Mouse (Mus musculus): ENCODE measurements around the gene Dnm1l. TPM values are rescaled to one million over a fixed set of nuclear protein-coding genes. Genes with fewer than 3 reads are reported as not detected.
"Not testable (repeated sequence)": the region's sequence is repeated elsewhere in the genome, so short reads cannot be mapped to it uniquely, and the experiment has no call there.

Dnm1l gene
- polyA plus RNA-seq (2014; fragmentation: Nextera tagmentation; extraction: Ambion mirVana) = 75.9 and 86.7 TPM in 2 replicates

- ATAC-seq (peak; percentile 99), DNase-seq (ENCODE audit: low spot score) (peak; percentile 96)
- WGBS = under 1% methylated on average over 55 of the region's 55 CpGs
- H3K4me2 ChIP-seq (ENCODE audit: low read length) = peak within 1 kb of the TSS; percentile 63
- no peaks in the 10 kb centered on the region for H3K36me3 ChIP-seq (ENCODE audit: control insufficient read depth, insufficient read depth, low read length)
- H3K9me3 ChIP-seq (replicated peaks; ENCODE audit: control insufficient read depth, low read length) = peaks cover 1% of the 10 kb centered on the region; the same call in 1 of the 2 replicates
- H3K4me3 ChIP-seq (ENCODE audit: low read depth, low read length) = peak within 1 kb of the TSS; percentile 86
- H3K27me3 ChIP-seq (replicated peaks; ENCODE audit: control insufficient read depth, insufficient read depth, low read length) = no peaks in the 10 kb centered on the region
- peak within 1 kb of the TSS; percentile 91 for H3K9ac ChIP-seq (ENCODE audit: low read length)
- peaks cover 10% of the 10 kb centered on the region; the same call in 1 of the 2 replicates for H3K4me1 ChIP-seq (ENCODE audit: control insufficient read depth, insufficient read depth, low read length)
- H3K27ac ChIP-seq (ENCODE audit: low read depth, low read length) = peak within 1 kb of the TSS; percentile 81
Observed at GRCm38 (mm10) chr16:16358481-16359100, at the start of gene Dnm1l. Dnm1l (minus strand) TSS chr16:16358959.

- DNase-seq (ENCODE audit: low spot score); H3K27ac ChIP-seq (ENCODE audit: low read depth, low read length); H3K9ac ChIP-seq (ENCODE audit: low read length); H3K4me2 ChIP-seq (ENCODE audit: low read length); H3K4me3 ChIP-seq (ENCODE audit: low read depth, low read length); ATAC-seq; H3K4me1 ChIP-seq (ENCODE audit: control insufficient read depth, insufficient read depth, low read length); H3K27me3 ChIP-seq (replicated peaks; ENCODE audit: control insufficient read depth, insufficient read depth, low read length); H3K36me3 ChIP-seq (ENCODE audit: control insufficient read depth, insufficient read depth, low read length); H3K9me3 ChIP-seq (replicated peaks; ENCODE audit: control insufficient read depth, low read length): not testable (repeated sequence)
- 75% methylated on average over 8 of the region's 9 CpGs for WGBS
Observed at GRCm38 (mm10) chr16:16367217-16367616, 8.5 kb upstream of the Dnm1l start.

GRCm38 (mm10) chr16:16359101-16359482 is 333 bp upstream of the Dnm1l start:
- not testable (repeated sequence) for H3K36me3 ChIP-seq (ENCODE audit: control insufficient read depth, insufficient read depth, low read length); H3K27ac ChIP-seq (ENCODE audit: low read depth, low read length); H3K9me3 ChIP-seq (replicated peaks; ENCODE audit: control insufficient read depth, low read length); DNase-seq (ENCODE audit: low spot score); H3K4me1 ChIP-seq (ENCODE audit: control insufficient read depth, insufficient read depth, low read length); H3K27me3 ChIP-seq (replicated peaks; ENCODE audit: control insufficient read depth, insufficient read depth, low read length); ATAC-seq
- Histone ChIP-seq H3K4me2 (ENCODE audit: low read length) (peak overlapping the region; percentile 63), H3K9ac (ENCODE audit: low read length) (peak overlapping the region; percentile 91), H3K4me3 (ENCODE audit: low read depth, low read length) (peak overlapping the region; percentile 86)
- 55% methylated on average over 9 of the region's 9 CpGs for WGBS

GRCm38 (mm10) chr16:16357908-16358307 is 851 bp downstream of the Dnm1l start:
- peak overlapping the region; percentile 63 for H3K4me2 ChIP-seq (ENCODE audit: low read length)
- DNase-seq (ENCODE audit: low spot score) (peak; percentile 30), ATAC-seq (no peak)
- H3K27me3 ChIP-seq (replicated peaks; ENCODE audit: control insufficient read depth, insufficient read depth, low read length) = no peaks in the 10 kb centered on the region
- H3K4me1 ChIP-seq (ENCODE audit: control insufficient read depth, insufficient read depth, low read length) = peaks cover 10% of the 10 kb centered on the region; the same call in 1 of the 2 replicates
- 6% methylated on average over 6 of the region's 6 CpGs for WGBS
- H3K27ac ChIP-seq (ENCODE audit: low read depth, low read length) = no peak overlapping the region
- peaks cover 6% of the 10 kb centered on the region; the same call in 1 of the 2 replicates for H3K9me3 ChIP-seq (replicated peaks; ENCODE audit: control insufficient read depth, low read length)
- peak overlapping the region; percentile 86 for H3K4me3 ChIP-seq (ENCODE audit: low read depth, low read length)
- peak overlapping the region; percentile 91 for H3K9ac ChIP-seq (ENCODE audit: low read length)
- H3K36me3 ChIP-seq (ENCODE audit: control insufficient read depth, insufficient read depth, low read length) = no peaks in the 10 kb centered on the region

- Histone ChIP-seq H3K4me3 (ENCODE audit: low read depth, low read length) (no peak overlapping the region), H3K27me3 (replicated peaks; ENCODE audit: control insufficient read depth, insufficient read depth, low read length) (no peaks in the 10 kb centered on the region), H3K27ac (ENCODE audit: low read depth, low read length) (no peak overlapping the region), H3K36me3 (ENCODE audit: control insufficient read depth, insufficient read depth, low read length) (peaks cover 12% of the 10 kb centered on the region; the same call in 1 of the 2 replicates), H3K9ac (ENCODE audit: low read length) (no peak overlapping the region), H3K4me1 (ENCODE audit: control insufficient read depth, insufficient read depth, low read length) (no peaks in the 10 kb centered on the region), H3K4me2 (ENCODE audit: low read length) (no peak overlapping the region), H3K9me3 (replicated peaks; ENCODE audit: control insufficient read depth, low read length) (no peaks in the 10 kb centered on the region)
- ATAC-seq (no peak), DNase-seq (ENCODE audit: low spot score) (no peak)
- 94% methylated on average over 5 of the region's 5 CpGs for whole genome bisulfite sequencing
Observed at GRCm38 (mm10) chr16:16346420-16346819, 12.3 kb downstream of the Dnm1l start.

- H3K27ac ChIP-seq (ENCODE audit: low read depth, low read length) = no peak overlapping the region
- ATAC-seq = no peak
- peaks cover 54% of the 10 kb centered on the region for H3K36me3 ChIP-seq (ENCODE audit: control insufficient read depth, insufficient read depth, low read length)
- H3K27me3 ChIP-seq (replicated peaks; ENCODE audit: control insufficient read depth, insufficient read depth, low read length) = no peaks in the 10 kb centered on the region
- peak; percentile 7 for DNase-seq (ENCODE audit: low spot score)
- WGBS = 54% methylated on average over 5 of the region's 5 CpGs
- no peak overlapping the region for H3K4me3 ChIP-seq (ENCODE audit: low read depth, low read length)
- H3K4me1 ChIP-seq (ENCODE audit: control insufficient read depth, insufficient read depth, low read length) = no peaks in the 10 kb centered on the region
- H3K4me2 ChIP-seq (ENCODE audit: low read length) = no peak overlapping the region
- no peak overlapping the region for H3K9ac ChIP-seq (ENCODE audit: low read length)
- H3K9me3 ChIP-seq (replicated peaks; ENCODE audit: control insufficient read depth, low read length) = no peaks in the 10 kb centered on the region
Observed at GRCm38 (mm10) chr16:16325775-16326336, 32.9 kb downstream of the Dnm1l start.

GRCm38 (mm10) chr16:16311319-16311718 is 47.4 kb downstream of the Dnm1l start:
- 0 out of 2 replicates have a peak, but pooled peaks have one; percentile 23 for ATAC-seq
- no peaks in the 10 kb centered on the region for H3K27me3 ChIP-seq (replicated peaks; ENCODE audit: control insufficient read depth, insufficient read depth, low read length)
- H3K9ac ChIP-seq (ENCODE audit: low read length) = no peak overlapping the region
- peaks cover 62% of the 10 kb centered on the region for H3K36me3 ChIP-seq (ENCODE audit: control insufficient read depth, insufficient read depth, low read length)
- H3K4me3 ChIP-seq (ENCODE audit: low read depth, low read length) = no peak overlapping the region
- no peaks in the 10 kb centered on the region for H3K4me1 ChIP-seq (ENCODE audit: control insufficient read depth, insufficient read depth, low read length)
- 89% methylated on average over 5 of the region's 5 CpGs for WGBS
- no peak overlapping the region for H3K27ac ChIP-seq (ENCODE audit: low read depth, low read length)
- DNase-seq (ENCODE audit: low spot score) = no peak
- H3K4me2 ChIP-seq (ENCODE audit: low read length) = no peak overlapping the region
- H3K9me3 ChIP-seq (replicated peaks; ENCODE audit: control insufficient read depth, low read length) = no peaks in the 10 kb centered on the region

- peak overlapping the region; percentile 94 for H3K4me3 ChIP-seq (ENCODE audit: low read depth, low read length)
Observed at GRCm38 (mm10) chr16:16303888-16304287, 54.9 kb downstream of the Dnm1l start.

More at GRCm38 (mm10) chr16:16303888-16304287, 54.9 kb downstream of the Dnm1l start:
- Histone ChIP-seq H3K27ac (ENCODE audit: low read depth, low read length) (no peak overlapping the region), H3K4me2 (ENCODE audit: low read length) (peak overlapping the region; percentile 81), H3K4me1 (ENCODE audit: control insufficient read depth, insufficient read depth, low read length) (peaks cover 6% of the 10 kb centered on the region), H3K27me3 (replicated peaks; ENCODE audit: control insufficient read depth, insufficient read depth, low read length) (no peaks in the 10 kb centered on the region), H3K9me3 (replicated peaks; ENCODE audit: control insufficient read depth, low read length) (no peaks in the 10 kb centered on the region), H3K9ac (ENCODE audit: low read length) (peak overlapping the region; percentile 83), H3K36me3 (ENCODE audit: control insufficient read depth, insufficient read depth, low read length) (peaks cover 21% of the 10 kb centered on the region)
- DNase-seq (ENCODE audit: low spot score) (peak; percentile 56), ATAC-seq (no peak)
- WGBS = 19% methylated on average over 7 of the region's 7 CpGs
